Mouse (Mus musculus): ENCODE measurements at regions not wholly inside any gene's neighbourhood (a gene's known extent, or its start where the extent isn't known, plus 50 kb on each side); places are given as distances from the start of the nearest gene placed in this dataset.

DNA sequence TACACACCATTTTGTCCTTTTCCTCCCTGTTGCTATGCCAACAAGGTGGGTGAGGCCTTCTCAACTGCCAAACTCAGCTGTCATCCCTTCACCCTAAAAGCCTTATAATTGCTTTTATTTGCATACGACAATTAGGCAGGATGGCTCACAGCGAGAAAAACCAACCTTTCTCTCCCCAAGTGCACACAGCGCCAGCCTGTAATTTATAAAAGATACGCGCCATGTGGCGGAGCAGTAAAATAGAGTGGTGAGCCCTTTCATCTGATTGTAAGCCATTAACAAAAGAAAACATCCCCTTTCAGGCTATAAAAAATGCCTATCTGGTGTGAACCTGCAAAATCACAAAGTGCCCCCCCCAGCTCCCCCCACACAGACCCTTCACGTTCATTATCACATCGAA lies 262.0 kb downstream of the Nr2f2 start:
- no peak for TF ChIP-seq POLR2A (IDR thresholded peaks at IDR 0.05; ENCODE audit: borderline replicate concordance, extremely low read depth, low read depth, low read length)
- TF ChIP-seq CTCF (IDR thresholded peaks at IDR 0.05; ENCODE audit: insufficient read depth, low read length): no peak

Measured in lung, adult 2 months (tissue).